Mouse (Mus musculus): ENCODE measurements around the gene Serf2.

Serf2 gene

DNA sequence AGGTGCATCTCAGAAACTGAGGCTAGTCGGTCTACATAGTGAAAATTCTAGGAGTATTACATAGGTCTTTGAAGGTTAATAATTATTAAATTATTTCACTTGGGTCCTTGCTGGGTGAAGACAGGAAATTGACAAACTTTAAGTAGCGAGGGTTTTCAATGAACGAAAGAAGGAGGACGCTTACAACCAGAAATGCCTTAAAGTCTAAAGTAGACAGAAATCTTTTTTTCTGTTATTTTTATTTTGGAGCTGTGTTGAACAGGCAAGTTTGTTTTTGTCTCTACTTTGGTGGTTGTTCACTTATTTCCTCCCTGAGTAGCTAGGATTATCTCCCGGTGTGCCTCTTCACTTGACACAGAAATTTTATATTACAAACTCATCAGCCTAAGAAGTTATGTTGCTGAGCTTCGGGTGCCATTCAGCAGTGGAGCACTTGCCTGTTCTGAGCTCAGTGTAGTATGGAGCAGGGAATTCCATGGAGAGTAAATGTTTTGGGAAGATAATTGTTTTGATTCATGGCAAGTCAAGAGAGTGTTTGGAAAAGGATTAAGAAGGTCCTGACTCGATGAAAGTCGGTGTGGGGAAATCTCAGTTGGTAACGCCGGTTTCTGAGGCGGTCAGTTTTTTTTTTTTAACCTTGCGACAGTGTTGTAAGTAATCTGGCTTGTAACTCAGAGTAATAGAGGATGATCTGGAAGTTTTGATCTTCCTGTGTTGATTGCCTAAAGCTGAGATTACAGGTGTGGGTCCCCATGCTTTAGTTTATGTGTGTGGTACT, 58.4 kb downstream of the Serf2 start:
- DNase-seq, result no peak
